Mouse (Mus musculus): ENCODE data around the gene C530008M17Rik. TPM values are rescaled to one million over a fixed set of nuclear protein-coding genes. Genes with fewer than 3 reads are reported as not detected.
A peak's percentile ranks its signal among the peaks of the same experiment; 100 is the strongest.
"Not testable (repeated sequence)": the region's sequence is repeated elsewhere in the genome, so short reads cannot be mapped to it uniquely, and the experiment has no call there.

The C530008M17Rik gene
- polyA plus RNA-seq, 1 experiment from 2014 or later, result 37.4 TPM

- WGBS, result under 1% methylated on average over 47 of the region's 47 CpGs
- peak; percentile 97 for ATAC-seq (replicated peaks; ENCODE audit: extremely low read depth, insufficient read depth, low FRiP score)
Measured at GRCm38 (mm10) chr5:76905405-76906154, 249.3 kb downstream of the C530008M17Rik start, which contains the start of gene Aasdh. Gene Aasdh, minus strand, starts transcription at chr5:76905514.

GRCm38 (mm10) chr5:76906155-76906499 is 249.8 kb downstream of the C530008M17Rik start:
- Histone ChIP-seq H3K36me3 (ENCODE audit: control insufficient read depth, insufficient read depth) (0 out of 2 replicates have a peak, but pooled peaks cover 2% of the 10 kb centered on the region), H3K4me2 (ENCODE audit: low read depth, low read length) (peak overlapping the region; percentile 89), H3K27ac (ENCODE audit: low read length) (peak overlapping the region; percentile 90), H3K4me3 (ENCODE audit: low read length) (peak overlapping the region; percentile 88), H3K4me1 (ENCODE audit: control insufficient read depth, insufficient read depth, low read length) (peaks cover 8% of the 10 kb centered on the region), H3K9ac (ENCODE audit: low read length) (peak overlapping the region; percentile 87), H3K27me3 (ENCODE audit: control insufficient read depth, insufficient read depth, low read length) (no peaks in the 10 kb centered on the region), H3K9me3 (replicated peaks; ENCODE audit: control insufficient read depth, low read length) (no peaks in the 10 kb centered on the region)
- ATAC-seq (replicated peaks; ENCODE audit: extremely low read depth, insufficient read depth, low FRiP score), result no peak
- WGBS, result 32% methylated on average over 3 of the region's 3 CpGs

More at GRCm38 (mm10) chr5:76905405-76906154, 249.3 kb downstream of the C530008M17Rik start, which contains the start of gene Aasdh:
- H3K36me3 ChIP-seq (ENCODE audit: control insufficient read depth, insufficient read depth), result 0 out of 2 replicates have a peak, but pooled peaks cover 2% of the 10 kb centered on the region
- peaks cover 8% of the 10 kb centered on the region for H3K4me1 ChIP-seq (ENCODE audit: control insufficient read depth, insufficient read depth, low read length)
- no peaks in the 10 kb centered on the region for H3K9me3 ChIP-seq (replicated peaks; ENCODE audit: control insufficient read depth, low read length)
- H3K4me3 ChIP-seq (ENCODE audit: low read length), result peak within 1 kb of the TSS; percentile 88
- peak within 1 kb of the TSS; percentile 87 for H3K9ac ChIP-seq (ENCODE audit: low read length)
- no peaks in the 10 kb centered on the region for H3K27me3 ChIP-seq (ENCODE audit: control insufficient read depth, insufficient read depth, low read length)
- H3K27ac ChIP-seq (ENCODE audit: low read length), result peak within 1 kb of the TSS; percentile 90
- peak within 1 kb of the TSS; percentile 89 for H3K4me2 ChIP-seq (ENCODE audit: low read depth, low read length)

GRCm38 (mm10) chr5:76910807-76911206 is 254.5 kb downstream of the C530008M17Rik start:
- Histone ChIP-seq H3K27me3 (ENCODE audit: control insufficient read depth, insufficient read depth, low read length) (no peaks in the 10 kb centered on the region), H3K4me3 (ENCODE audit: low read length) (no peak overlapping the region), H3K4me1 (ENCODE audit: control insufficient read depth, insufficient read depth, low read length) (peaks cover 4% of the 10 kb centered on the region), H3K4me2 (ENCODE audit: low read depth, low read length) (no peak overlapping the region), H3K9me3 (replicated peaks; ENCODE audit: control insufficient read depth, low read length) (no peaks in the 10 kb centered on the region), H3K27ac (ENCODE audit: low read length) (no peak overlapping the region), H3K9ac (ENCODE audit: low read length) (no peak overlapping the region), H3K36me3 (ENCODE audit: control insufficient read depth, insufficient read depth) (peaks cover 8% of the 10 kb centered on the region)
- 74% methylated on average over 3 of the region's 3 CpGs for WGBS
- no peak for ATAC-seq (replicated peaks; ENCODE audit: extremely low read depth, insufficient read depth, low FRiP score)

- H3K4me2 ChIP-seq (ENCODE audit: low read depth, low read length); H3K9me3 ChIP-seq (replicated peaks; ENCODE audit: control insufficient read depth, low read length); H3K27ac ChIP-seq (ENCODE audit: low read length); H3K4me3 ChIP-seq (ENCODE audit: low read length); H3K9ac ChIP-seq (ENCODE audit: low read length); H3K27me3 ChIP-seq (ENCODE audit: control insufficient read depth, insufficient read depth, low read length); H3K4me1 ChIP-seq (ENCODE audit: control insufficient read depth, insufficient read depth, low read length); ATAC-seq (replicated peaks; ENCODE audit: extremely low read depth, insufficient read depth, low FRiP score): not testable (repeated sequence)
- H3K36me3 ChIP-seq (ENCODE audit: control insufficient read depth, insufficient read depth), result peaks cover 13% of the 10 kb centered on the region
- 82% methylated on average over 5 of the region's 5 CpGs for WGBS
Measured at GRCm38 (mm10) chr5:76912522-76912921, 256.2 kb downstream of the C530008M17Rik start.

GRCm38 (mm10) chr5:76922833-76923232 is 266.5 kb downstream of the C530008M17Rik start:
- 86% methylated on average over 4 of the region's 4 CpGs for WGBS
- no peaks in the 10 kb centered on the region for H3K27me3 ChIP-seq (ENCODE audit: control insufficient read depth, insufficient read depth, low read length)
- peaks cover 38% of the 10 kb centered on the region for H3K36me3 ChIP-seq (ENCODE audit: control insufficient read depth, insufficient read depth)
- no peak overlapping the region for H3K9ac ChIP-seq (ENCODE audit: low read length)
- no peaks in the 10 kb centered on the region for H3K9me3 ChIP-seq (replicated peaks; ENCODE audit: control insufficient read depth, low read length)
- ATAC-seq (replicated peaks; ENCODE audit: extremely low read depth, insufficient read depth, low FRiP score), result no peak
- H3K4me2 ChIP-seq (ENCODE audit: low read depth, low read length), result no peak overlapping the region
- peaks cover 6% of the 10 kb centered on the region for H3K4me1 ChIP-seq (ENCODE audit: control insufficient read depth, insufficient read depth, low read length)
- no peak overlapping the region for H3K27ac ChIP-seq (ENCODE audit: low read length)
- no peak overlapping the region for H3K4me3 ChIP-seq (ENCODE audit: low read length)

Other genes with a start within 250 kb of the C530008M17Rik start
- gene Gm7271, start 172.5 kb upstream of the C530008M17Rik start, polyA plus RNA-seq (2015; fragmentation: Nextera tagmentation; extraction: Ambion mirVana), result not detected in 2 replicates
- 21.4 and 23.7 TPM in 2 replicates for gene Exoc1, start 127.2 kb upstream of the C530008M17Rik start, polyA plus RNA-seq (2015; fragmentation: Nextera tagmentation; extraction: Ambion mirVana)
- 4.7 and 4.9 TPM in 2 replicates for gene Cep135, start 67.8 kb upstream of the C530008M17Rik start, polyA plus RNA-seq (2015; fragmentation: Nextera tagmentation; extraction: Ambion mirVana)
- gene Aasdh, start 249.0 kb downstream of the C530008M17Rik start, polyA plus RNA-seq (2015; fragmentation: Nextera tagmentation; extraction: Ambion mirVana), result 17.9 and 22.3 TPM in 2 replicates

Data from heart, embryonic 16.5 days (tissue).